Mouse (Mus musculus) layer of hippocampus, adult 9-11 months (tissue): Measurements from ENCODE around the gene C1qc.

Source experiments
- DNase-seq: peaks from one replicate; pipeline ENCODE4 v3.0.0; 2022

C1qc gene

DNA sequence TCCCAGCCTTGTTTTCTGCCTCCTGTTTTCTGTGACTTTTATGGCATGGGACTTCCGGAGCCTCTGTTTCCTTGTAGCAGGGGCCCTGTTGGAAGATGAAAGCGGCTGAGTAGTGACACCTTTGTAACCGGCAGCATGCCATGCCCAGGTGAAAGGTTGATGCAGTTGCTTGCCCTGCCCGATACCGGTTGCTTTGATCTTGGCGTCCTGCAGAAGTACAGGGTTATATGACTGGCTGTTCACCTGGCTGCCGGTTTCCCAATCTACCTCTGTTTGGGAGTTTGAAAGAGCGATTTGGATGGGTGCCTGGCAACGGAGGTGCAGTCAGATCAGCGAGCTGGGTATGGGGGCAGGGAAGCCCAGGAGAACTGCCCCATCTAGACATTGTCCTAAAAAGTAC is 50.1 kb downstream of the C1qc start:
- DNase-seq: no peak

DNA sequence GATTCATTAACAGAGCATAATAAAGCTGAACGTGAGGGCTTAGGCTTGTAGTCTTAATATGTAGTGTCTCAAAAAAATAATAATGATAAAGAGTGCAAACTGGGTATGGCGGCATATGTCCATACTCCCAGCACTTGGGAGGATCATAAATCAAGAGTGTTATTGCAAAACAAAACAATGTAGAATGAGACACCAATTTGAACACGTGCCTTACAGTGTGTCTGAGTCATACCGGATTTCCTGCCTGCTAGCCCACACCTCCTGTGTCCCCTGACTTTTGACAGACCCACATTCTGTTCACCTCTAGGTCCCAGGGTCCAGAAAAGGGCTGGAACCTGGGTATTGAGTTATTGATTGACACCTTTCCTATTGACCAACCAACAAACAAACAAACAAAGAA is 50.8 kb downstream of the C1qc start:
- DNase-seq: no peak

DNA sequence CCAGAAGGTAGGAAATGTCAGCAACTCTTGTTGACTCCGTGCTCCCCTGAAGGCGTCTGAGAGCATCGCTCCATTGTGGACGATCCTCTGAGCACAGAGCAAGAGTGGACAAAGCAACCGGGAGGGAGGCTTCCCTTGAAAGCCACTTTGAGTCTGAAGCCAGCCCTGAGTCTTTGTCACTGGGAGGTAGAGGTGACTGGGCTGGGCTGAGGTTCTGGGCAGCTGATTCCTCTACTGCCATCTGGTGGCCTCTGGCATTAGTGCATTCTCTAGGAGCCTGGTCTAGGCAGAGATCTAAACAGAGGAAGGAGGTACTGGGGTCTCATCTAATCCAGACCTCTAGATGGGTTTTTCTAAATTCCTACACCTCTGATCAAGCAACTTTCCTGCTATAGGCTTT is 51.8 kb downstream of the C1qc start:
- DNase-seq: peak; percentile 63
